ENCODE assay signal across 31 mouse cellular contexts in the genomic region with DNA sequence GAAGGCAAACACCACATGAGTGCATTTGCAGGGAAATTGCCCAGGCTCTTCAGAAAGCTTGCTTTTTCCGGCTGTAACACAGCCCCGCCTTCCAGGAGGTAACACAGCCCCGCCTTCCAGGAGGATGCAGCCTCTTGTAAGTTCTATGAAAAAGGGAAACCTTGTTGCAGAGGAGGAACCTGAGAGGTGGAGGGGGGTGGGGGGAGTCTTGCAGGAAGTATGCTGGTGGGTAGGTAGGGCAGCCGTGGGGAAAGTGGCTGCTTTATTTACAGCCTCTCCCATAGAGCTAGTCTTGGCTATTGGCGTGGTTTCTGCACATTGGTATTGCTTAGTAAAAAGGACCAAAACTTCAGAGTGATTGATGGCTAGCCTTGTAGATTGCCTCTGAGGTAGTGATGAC.
DNase-seq lines count a peak whose midpoint lies in the region; ATAC-seq and TF ChIP-seq lines count a peak whose summit lies in the region.
"Had no signal": no experiment of that assay in that cellular context is flagged by ENCODE, and none has a peak within 500 bp of the region (broad histone marks: within the 10 kb centered on the region; RNA-seq: fewer than 3 reads in every experiment).

No protein-coding gene starts in this region.

- H3K9ac ChIP-seq in stomach, postnatal 0 days (ENCODE audit: low read length): no peak overlapping the region
- H3K9ac ChIP-seq: embryonic facial prominence, embryonic 13.5 days; forebrain, embryonic 15.5 days; heart, embryonic 13.5 days; hindbrain, embryonic 12.5 days; liver, embryonic 12.5 days; liver, postnatal 0 days; stomach, embryonic 15.5 days had no signal

- H3K4me3 ChIP-seq in stomach, postnatal 0 days (ENCODE audit: low read depth, low read length): no peak overlapping the region
- H3K4me3 ChIP-seq: embryonic facial prominence, embryonic 13.5 days; forebrain, embryonic 10.5 days; forebrain, embryonic 15.5 days; heart, embryonic 13.5 days; hindbrain, embryonic 12.5 days; liver, embryonic 12.5 days; stomach, embryonic 15.5 days had no signal

- TF ChIP-seq CTCF in stomach, postnatal 0 days (IDR thresholded peaks at IDR 0.05; ENCODE audit: low read depth): no peak

- H3K27ac ChIP-seq in stomach, postnatal 0 days (replicated peaks): no peak overlapping the region
- H3K27ac ChIP-seq: embryonic facial prominence, embryonic 13.5 days; forebrain, embryonic 10.5 days; forebrain, embryonic 15.5 days; heart, embryonic 13.5 days; hindbrain, embryonic 12.5 days; liver, embryonic 12.5 days; macrophage; stomach, embryonic 15.5 days had no signal

- 32% methylated on average over 5 of the region's 5 CpGs for WGBS in stomach, postnatal 0 days

- H3K27me3 ChIP-seq in stomach, postnatal 0 days (ENCODE audit: control insufficient read depth, insufficient read depth, low read length): no peaks in the 10 kb centered on the region
- H3K27me3 ChIP-seq: embryonic facial prominence, embryonic 13.5 days; forebrain, embryonic 15.5 days; heart, embryonic 13.5 days; hindbrain, embryonic 12.5 days; liver, embryonic 12.5 days; stomach, embryonic 15.5 days had no signal

- H3K4me2 ChIP-seq in stomach, postnatal 0 days (replicated peaks; ENCODE audit: low read depth): no peak overlapping the region
- H3K4me2 ChIP-seq: embryonic facial prominence, embryonic 13.5 days; forebrain, embryonic 15.5 days; heart, embryonic 13.5 days; hindbrain, embryonic 12.5 days; liver, embryonic 12.5 days; stomach, embryonic 15.5 days had no signal

- no peaks in the 10 kb centered on the region for H3K9me3 ChIP-seq in stomach, postnatal 0 days (ENCODE audit: control insufficient read depth, low read length)
- H3K9me3 ChIP-seq: embryonic facial prominence, embryonic 13.5 days; forebrain, embryonic 10.5 days; forebrain, embryonic 15.5 days; heart, embryonic 13.5 days; hindbrain, embryonic 12.5 days; liver, embryonic 12.5 days; stomach, embryonic 15.5 days had no signal

- peak; percentile 50 for DNase-seq in heart, adult 11 months
- DNase-seq in heart, adult 9 months (ENCODE audit: low spot score in 2 of 2): no peak
- DNase-seq in testis, postnatal 14 days (ENCODE audit: low spot score): peak; percentile 15
- DNase-seq in testis, postnatal 10 days (ENCODE audit: low spot score): no peak
- DNase-seq in kidney, postnatal 36 days: no peak
- DNase-seq in kidney, postnatal 4 days: no peak
- DNase-seq in stomach, postnatal 0 days (ENCODE audit: low spot score): no peak
- DNase-seq: adrenal gland, adult 8-10 months; cerebellum, adult 11 months; cerebellum, adult 9-10 months; gastrocnemius, postnatal 25 days; heart, adult 18-20 months; heart, postnatal 10 days; kidney, adult 11 months; kidney, postnatal 25 days; left cerebral cortex, postnatal 4 days; liver, postnatal 0 days; midbrain, embryonic 14.5 days; right cerebral cortex, postnatal 14 days; thymus, adult 2 months; thymus, postnatal 36 days had no signal

- no peak for TF ChIP-seq EP300 in stomach, postnatal 0 days (optimal IDR thresholded peaks at IDR 0.05)

- H3K4me1 ChIP-seq in stomach, postnatal 0 days (replicated peaks; ENCODE audit: control insufficient read depth, insufficient read depth): no peaks in the 10 kb centered on the region
- H3K4me1 ChIP-seq: embryonic facial prominence, embryonic 13.5 days; heart, embryonic 13.5 days; liver, embryonic 12.5 days; stomach, embryonic 15.5 days had no signal

- ATAC-seq in hematopoietic stem cell, adult 5-6 weeks (replicated peaks in 1 of 2; ENCODE audit: insufficient read depth in 1 of 2, low FRiP score in 2 of 2, low TSS enrichment in 1 of 2, low read depth in 1 of 2, poor library complexity in 2 of 2, severe bottlenecking in 2 of 2): peak; percentile 87 to 96
- ATAC-seq in stomach, postnatal 0 days (ENCODE audit: low FRiP score, low TSS enrichment): no peak
- ATAC-seq: forebrain, embryonic 15.5 days; liver, embryonic 12.5 days; liver, postnatal 0 days; lung, postnatal 0 days had no signal

- no peaks in the 10 kb centered on the region for H3K36me3 ChIP-seq in stomach, postnatal 0 days (ENCODE audit: control insufficient read depth, insufficient read depth, low read length)
- H3K36me3 ChIP-seq: embryonic facial prominence, embryonic 13.5 days; forebrain, embryonic 10.5 days; forebrain, embryonic 15.5 days; heart, embryonic 13.5 days; hindbrain, embryonic 12.5 days; liver, embryonic 12.5 days; stomach, embryonic 15.5 days had no signal

Comparison
In these comparisons a context has a peak if more than half of its experiments do, and no peak if none do; other contexts are left out.
1. DNase-seq: peak in heart, adult 11 months (single experiment) and testis, postnatal 14 days (single experiment); none in heart, adult 9 months (0 of 2), testis, postnatal 10 days (single experiment), kidney, postnatal 36 days (0 of 2), kidney, postnatal 4 days (0 of 2) and stomach, postnatal 0 days (single experiment).